Mouse (Mus musculus): ENCODE data around the gene Ky. TPM values are rescaled to one million over a fixed set of nuclear protein-coding genes. Genes with fewer than 3 reads are reported as not detected.

Ky gene
- total and polyA plus RNA-seq, 3 experiments, result not detected

DNA sequence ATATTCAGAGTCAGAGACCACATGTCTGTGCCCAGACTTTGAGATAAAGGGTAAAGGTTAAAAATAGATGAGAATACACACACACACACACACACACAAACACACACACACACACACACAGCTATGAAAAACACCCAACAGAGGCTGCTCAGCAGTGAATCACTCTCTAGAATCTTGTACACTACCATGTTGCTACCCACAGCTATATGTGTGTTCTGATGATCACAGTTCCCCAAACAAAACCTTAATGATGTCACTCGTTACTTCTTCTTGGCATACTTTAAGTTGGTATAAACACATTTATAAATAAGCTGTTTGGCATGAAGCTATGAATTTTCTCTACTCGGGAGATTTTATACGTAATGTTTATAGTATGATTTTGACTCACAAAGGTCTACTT is 40.5 kb upstream of the Ky start:
- Histone ChIP-seq H3K27ac (ENCODE audit: insufficient read depth, low read depth) (no peak overlapping the region), H3K4me2 (ENCODE audit: insufficient read depth, low read depth, poor library complexity, severe bottlenecking) (no peak overlapping the region), H3K9me3 (replicated peaks; ENCODE audit: low read length) (peaks cover 24% of the 10 kb centered on the region), H3K4me1 (ENCODE audit: control insufficient read depth in 1 of 2, insufficient read depth in 2 of 2) (no peaks in the 10 kb centered on the region), H3K27me3 (replicated peaks) (peaks cover 2% of the 10 kb centered on the region), H3K9ac (ENCODE audit: insufficient read depth, low read depth) (no peak overlapping the region), H3K36me3 (replicated peaks in 1 of 2; ENCODE audit: control insufficient read depth in 1 of 2, insufficient read depth in 1 of 2, low read length in 1 of 2) (no peaks in the 10 kb centered on the region), H3K4me3 (replicated peaks in 1 of 3; ENCODE audit: low read depth in 2 of 3, low read length in 2 of 3, poor library complexity in 1 of 3) (no peak overlapping the region), H3K79me2 (replicated peaks; ENCODE audit: control insufficient read depth, extremely low read depth, insufficient read depth, poor library complexity, severe bottlenecking) (no peaks in the 10 kb centered on the region)
- dilution Hi-C loops (cut with MboI; ENCODE audit: extremely low pct_ligation_motif_present, extremely low pct_unique_long_range_greater_than_20kb, low sequenced_read_pairs) (no loop called here), in situ Hi-C loops (cut with MboI; ENCODE audit: low pct_ligation_motif_present, low pct_unique_long_range_greater_than_20kb, low sequenced_read_pairs) (no loop called here)
- TF ChIP-seq ZNF384 (IDR thresholded peaks at IDR 0.05; ENCODE audit: low read depth, low read length), result no peak
- no peak for TF ChIP-seq TBP (conservative IDR thresholded peaks at IDR 0.05; ENCODE audit: low read depth, low read length)
- no peak for TF ChIP-seq RCOR1 (conservative IDR thresholded peaks at IDR 0.05; ENCODE audit: low read depth, low read length)
- no peak for TF ChIP-seq MYC (IDR thresholded peaks at IDR 0.05; ENCODE audit: low read depth, low read length)
- TF ChIP-seq CHD2 (IDR thresholded peaks at IDR 0.05; ENCODE audit: low read length), result no peak
- TF ChIP-seq ZC3H11A (IDR thresholded peaks at IDR 0.05; ENCODE audit: low read depth, low read length), result no peak
- TF ChIP-seq UBTF (IDR thresholded peaks at IDR 0.05; ENCODE audit: low read depth, low read length), result no peak
- no peak for TF ChIP-seq IRF4 (IDR thresholded peaks at IDR 0.05; ENCODE audit: low read depth, low read length)
- TF ChIP-seq TCF12 (IDR thresholded peaks at IDR 0.05; ENCODE audit: low read depth, low read length), result no peak
- no peak for TF ChIP-seq MEF2A (IDR thresholded peaks at IDR 0.05; ENCODE audit: borderline replicate concordance, low read depth, low read length)
- no peak for TF ChIP-seq CHD1 (IDR thresholded peaks at IDR 0.05; ENCODE audit: low read depth, low read length)
- DNase-seq (ENCODE audit: extremely low read depth), result no peak

DNA sequence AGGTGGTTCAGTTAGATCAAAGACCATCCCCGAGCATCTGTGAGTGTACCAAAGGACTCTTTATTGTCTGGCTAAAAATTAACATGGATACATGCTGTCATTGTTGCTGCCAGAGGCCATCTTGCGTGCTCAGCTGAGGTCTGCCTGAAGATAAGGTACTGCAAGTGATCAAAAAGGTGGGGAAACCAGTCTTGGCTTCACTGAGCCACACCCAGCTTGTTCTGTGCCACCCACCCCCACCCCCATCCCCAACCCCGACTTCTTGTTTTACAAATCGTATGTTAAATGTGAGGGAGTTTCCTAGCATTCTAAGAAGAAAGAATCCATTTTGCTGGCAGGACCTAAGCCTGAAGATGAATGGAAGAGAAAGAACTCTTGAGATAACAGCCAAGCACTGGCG is 39.8 kb upstream of the Ky start:
- Histone ChIP-seq H3K4me1 (ENCODE audit: control insufficient read depth in 1 of 2, insufficient read depth in 2 of 2) (no peaks in the 10 kb centered on the region), H3K27me3 (replicated peaks) (peaks cover 2% of the 10 kb centered on the region), H3K79me2 (replicated peaks; ENCODE audit: control insufficient read depth, extremely low read depth, insufficient read depth, poor library complexity, severe bottlenecking) (no peaks in the 10 kb centered on the region), H3K4me3 (replicated peaks in 1 of 3; ENCODE audit: low read depth in 2 of 3, low read length in 2 of 3, poor library complexity in 1 of 3) (no peak overlapping the region), H3K4me2 (ENCODE audit: insufficient read depth, low read depth, poor library complexity, severe bottlenecking) (no peak overlapping the region), H3K36me3 (replicated peaks in 1 of 2; ENCODE audit: control insufficient read depth in 1 of 2, insufficient read depth in 1 of 2, low read length in 1 of 2) (no peaks in the 10 kb centered on the region), H3K27ac (ENCODE audit: insufficient read depth, low read depth) (no peak overlapping the region), H3K9ac (ENCODE audit: insufficient read depth, low read depth) (no peak overlapping the region), H3K9me3 (replicated peaks; ENCODE audit: low read length) (peaks cover 28% of the 10 kb centered on the region)
- no peak for DNase-seq (ENCODE audit: extremely low read depth)
- TF ChIP-seq ZKSCAN1 (IDR thresholded peaks at IDR 0.05; ENCODE audit: borderline replicate concordance, low read depth, low read length) (no peak), SIN3A (IDR thresholded peaks at IDR 0.05; ENCODE audit: low read length) (no peak), ZMIZ1 (IDR thresholded peaks at IDR 0.05; ENCODE audit: low read depth, low read length) (no peak), HCFC1 (IDR thresholded peaks at IDR 0.05; ENCODE audit: low read depth, low read length) (no peak), CHD1 (IDR thresholded peaks at IDR 0.05; ENCODE audit: low read depth, low read length) (no peak), TCF12 (IDR thresholded peaks at IDR 0.05; ENCODE audit: low read depth, low read length) (no peak), GABPA (IDR thresholded peaks at IDR 0.05; ENCODE audit: insufficient replicate concordance, low read depth, low read length) (no peak)
- in situ Hi-C loops (cut with MboI; ENCODE audit: low pct_ligation_motif_present, low pct_unique_long_range_greater_than_20kb, low sequenced_read_pairs) (no loop called here), dilution Hi-C loops (cut with MboI; ENCODE audit: extremely low pct_ligation_motif_present, extremely low pct_unique_long_range_greater_than_20kb, low sequenced_read_pairs) (no loop called here)

Data from CH12.LX (cell line).